Mouse (Mus musculus) megakaryocyte, embryonic 14.5 days (primary cell): ENCODE measurements around the gene Zbtb18. TPM values are rescaled to one million over a fixed set of nuclear protein-coding genes. Genes with fewer than 3 reads are reported as not detected.

ENCODE experiments used
- H3K27me3 ChIP-seq: replicated peaks from 2 replicates; pipeline ENCODE3; 2012; ENCODE audit warnings: inconsistent platforms
- H3K36me3 ChIP-seq: replicated peaks from 2 replicates; pipeline ENCODE3; 2012; ENCODE audit warnings: low read length, inconsistent platforms, mixed read lengths
- H3K4me1 ChIP-seq: 2 replicates; pipeline ENCODE4 v1.6.1; 2012; ENCODE audit warnings: inconsistent platforms
- H3K4me3 ChIP-seq: replicated peaks from 2 replicates; pipeline ENCODE3; 2012; ENCODE audit warnings: moderate library complexity, mild to moderate bottlenecking, inconsistent platforms
- H3K9me3 ChIP-seq: 2 replicates; pipeline ENCODE4 v1.6.1; 2012; ENCODE audit warnings: inconsistent platforms
- FLI1 ChIP-seq: IDR thresholded peaks from 2 replicates; pipeline ENCODE4 v1.6.1; 2012; ENCODE audit warnings: low read length, inconsistent platforms, mixed read lengths
- GATA1 ChIP-seq: IDR thresholded peaks from 3 replicates; pipeline ENCODE4 v1.6.1; 2012; ENCODE audit warnings: mixed read lengths, low read length, inconsistent platforms, borderline replicate concordance
- polyA plus RNA-seq: library from polyadenylated mRNA; stranded (reverse); fragments of >175 nt; gene quantifications from 2 replicates; pipeline ENCODE4 v1.2.3, GENCODE M21; 2012; ENCODE audit warnings: low replicate concordance; ENCODE audit not compliant: insufficient read depth

The Zbtb18 gene
- polyA plus RNA-seq, 1 experiment, result 3.1 TPM

- H3K27me3 ChIP-seq, result peaks cover 1% of the 10 kb centered on the region
- no peaks in the 10 kb centered on the region for H3K9me3 ChIP-seq
- peaks cover 10% of the 10 kb centered on the region for H3K4me1 ChIP-seq
- H3K36me3 ChIP-seq, result no peaks in the 10 kb centered on the region
- H3K4me3 ChIP-seq, result peak overlapping the region; percentile 78
- TF ChIP-seq FLI1, result no peak
- TF ChIP-seq GATA1, result no peak
These were observed 52.9 kb downstream of the Zbtb18 start for GRCm38 (mm10) chr1:177494913-177495542.

Other genes with a start within 250 kb of the Zbtb18 start
- 1.2 TPM in 1 of 2 replicates, not detected in the other for gene Akt3, start 184.1 kb upstream of the Zbtb18 start, polyA plus RNA-seq